Mouse (Mus musculus): ENCODE data around the gene Rmnd5b.

GRCm38 (mm10) chr11:51625187-51625820, 10.4 kb downstream of the Rmnd5b start:
- no peak for TF ChIP-seq CTCF (conservative IDR thresholded peaks at IDR 0.05; ENCODE audit: insufficient read depth, insufficient read length, low read depth, low read length)
- no peak for TF ChIP-seq POLR2A (IDR thresholded peaks at IDR 0.05; ENCODE audit: low read depth, low read length)

Measured in kidney, adult 2 months (tissue).